Mouse (Mus musculus): ENCODE results near the gene Ltb4r1.

Ltb4r1 gene

DNA sequence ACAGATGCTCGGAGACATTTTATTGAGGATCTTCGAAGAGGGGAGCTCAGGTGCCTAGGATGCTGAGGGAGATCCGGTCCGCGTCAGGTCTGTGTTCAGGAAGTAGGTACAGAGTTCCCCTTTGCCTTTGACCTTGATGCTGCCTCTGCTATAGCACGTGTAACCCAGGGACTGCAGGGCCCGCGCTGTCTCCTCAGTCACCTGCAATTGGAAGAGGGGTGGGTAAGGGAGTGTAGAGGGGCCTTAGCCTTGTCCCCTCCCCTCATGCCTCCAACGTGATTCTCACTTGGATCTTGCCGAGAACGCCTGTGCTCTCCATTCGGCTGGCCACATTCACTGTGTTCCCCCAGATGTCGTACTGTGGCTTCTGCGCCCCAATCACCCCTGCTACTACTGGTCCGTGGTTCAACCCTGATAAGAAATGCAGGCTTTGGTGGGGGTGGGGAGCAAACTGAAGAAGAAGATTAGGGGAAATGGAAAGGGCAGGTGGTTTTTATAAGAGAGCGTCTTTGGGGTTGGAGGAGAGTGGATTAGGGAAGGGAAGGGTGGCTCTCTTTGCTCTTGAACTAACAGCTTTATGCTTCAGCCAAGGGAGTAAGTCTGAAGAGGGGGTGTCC lies 3.4 kb downstream of the Ltb4r1 start:
- TF ChIP-seq GATA4 (IDR thresholded peaks at IDR 0.05; ENCODE audit: insufficient replicate concordance, low read length), result no peak

DNA sequence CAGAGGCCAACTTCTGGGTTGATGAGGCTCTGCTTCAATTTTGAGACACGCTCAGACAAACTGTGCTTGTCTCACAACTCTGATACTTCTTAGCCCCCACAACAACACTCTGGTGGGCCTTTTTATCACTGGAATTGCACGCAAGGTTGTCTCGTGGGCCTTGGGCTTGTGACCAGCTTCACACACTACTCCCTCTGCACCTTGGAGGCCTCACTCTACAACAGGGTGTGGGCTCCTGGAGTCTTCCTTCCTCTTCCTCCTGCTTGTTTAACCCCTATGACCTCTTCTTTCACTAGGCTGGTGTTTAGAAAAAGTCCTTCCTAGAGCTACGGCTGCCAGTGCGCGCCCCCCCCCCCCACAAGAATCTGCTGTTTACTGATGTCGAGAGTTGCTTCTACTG lies 10.9 kb downstream of the Ltb4r1 start:
- TF ChIP-seq GATA4 (IDR thresholded peaks at IDR 0.05; ENCODE audit: insufficient replicate concordance, low read length), result no peak

DNA sequence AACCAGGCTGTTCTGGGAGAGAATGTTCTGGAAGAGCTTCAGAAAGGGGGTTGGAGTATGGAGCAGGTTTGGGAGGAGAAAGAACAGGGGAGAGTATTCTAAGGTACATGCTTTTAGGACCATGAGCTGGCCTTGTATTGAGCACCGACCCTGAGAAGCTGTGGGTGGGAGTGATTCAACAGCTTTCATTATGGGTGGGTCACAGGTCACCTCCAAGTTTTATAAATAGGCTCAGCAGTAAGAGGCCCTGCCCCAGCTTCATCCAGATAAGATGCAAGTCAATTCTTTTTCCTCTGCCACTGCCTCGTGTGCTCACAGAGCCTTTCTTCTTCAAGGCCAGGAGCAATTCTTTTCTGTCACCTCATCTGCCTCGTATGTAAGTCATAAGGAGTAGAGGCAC lies 11.4 kb downstream of the Ltb4r1 start:
- TF ChIP-seq GATA4 (IDR thresholded peaks at IDR 0.05; ENCODE audit: insufficient replicate concordance, low read length), result no peak

DNA sequence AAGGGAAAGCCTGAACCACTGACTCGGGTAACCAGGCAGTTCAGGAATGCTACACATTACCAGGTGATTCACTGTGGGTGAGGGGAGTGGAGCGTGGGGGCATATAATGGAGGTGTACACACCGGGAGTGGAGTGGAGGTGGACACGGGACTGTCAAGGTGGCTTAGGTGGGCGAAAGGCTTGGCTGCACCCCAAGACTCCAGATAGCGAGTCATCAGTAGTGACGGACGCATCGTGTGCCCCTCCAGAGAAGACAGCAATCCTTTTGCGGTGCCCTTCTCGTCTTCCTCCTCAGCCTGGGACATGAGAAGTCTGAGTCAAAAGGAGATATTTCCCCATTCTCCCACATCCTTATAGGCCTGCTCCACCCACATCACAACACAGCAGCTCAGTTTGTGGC lies 12.0 kb downstream of the Ltb4r1 start:
- TF ChIP-seq GATA4 (IDR thresholded peaks at IDR 0.05; ENCODE audit: insufficient replicate concordance, low read length), result no peak

DNA sequence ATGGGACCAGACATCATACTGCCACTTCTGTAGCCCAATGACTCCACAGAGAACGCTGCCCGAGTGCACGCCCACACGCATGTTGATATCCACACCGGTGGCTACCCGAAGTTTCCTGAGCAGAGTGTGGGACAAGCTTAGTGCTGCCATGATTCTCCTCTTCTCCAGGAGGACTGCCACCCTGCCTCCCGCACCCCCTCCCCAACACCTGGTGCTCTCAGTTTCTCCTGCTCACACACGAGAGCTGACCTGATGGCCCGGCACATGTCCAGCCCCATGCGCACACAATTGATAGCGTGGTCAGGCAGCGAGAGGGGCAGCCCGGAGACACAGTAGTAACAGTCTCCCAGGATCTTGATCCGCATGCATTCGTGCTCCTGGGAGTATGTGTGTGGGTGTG lies 12.9 kb downstream of the Ltb4r1 start:
- no peak for TF ChIP-seq GATA4 (IDR thresholded peaks at IDR 0.05; ENCODE audit: insufficient replicate concordance, low read length)

DNA sequence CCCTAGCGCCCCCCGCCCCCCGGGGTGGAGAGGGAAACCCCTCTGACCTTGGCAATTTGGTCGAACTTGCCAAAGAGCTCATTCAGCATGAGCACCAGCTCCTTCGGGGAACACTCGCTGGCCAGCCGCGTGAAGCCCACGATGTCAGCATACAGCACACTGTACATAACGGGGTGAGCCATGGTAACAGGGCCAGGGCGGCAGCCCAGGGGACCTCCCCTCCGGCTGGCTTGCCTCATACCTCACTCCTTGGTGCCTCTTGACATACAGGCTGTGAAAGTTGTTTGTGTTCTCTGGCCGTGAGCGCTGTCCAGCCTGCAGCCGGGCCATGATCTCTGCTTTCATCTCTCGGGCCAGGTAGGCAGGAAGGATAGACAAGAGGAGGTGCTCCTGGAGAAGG lies 13.9 kb downstream of the Ltb4r1 start:
- TF ChIP-seq GATA4 (IDR thresholded peaks at IDR 0.05; ENCODE audit: insufficient replicate concordance, low read length), result no peak

DNA sequence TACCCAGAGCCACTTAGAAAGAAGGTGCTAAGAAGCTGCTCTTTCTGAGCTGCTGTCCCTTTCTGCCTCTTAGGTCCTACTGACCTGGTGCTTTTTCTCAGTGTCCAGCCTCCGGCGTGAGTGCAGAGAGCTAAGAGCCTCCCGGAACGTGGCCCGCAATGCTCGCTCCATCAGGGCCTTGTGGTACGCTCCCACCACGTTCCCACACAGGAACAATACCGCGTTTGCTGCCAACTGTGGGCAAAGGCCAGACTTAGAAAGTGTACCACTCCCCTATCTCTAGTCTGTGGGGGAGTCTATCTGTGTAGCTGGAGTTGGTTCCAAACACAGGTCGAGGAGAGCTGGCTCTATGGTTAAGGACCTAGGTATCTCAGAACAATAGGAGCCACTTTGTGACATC lies 15.0 kb downstream of the Ltb4r1 start:
- no peak for TF ChIP-seq GATA4 (IDR thresholded peaks at IDR 0.05; ENCODE audit: insufficient replicate concordance, low read length)

DNA sequence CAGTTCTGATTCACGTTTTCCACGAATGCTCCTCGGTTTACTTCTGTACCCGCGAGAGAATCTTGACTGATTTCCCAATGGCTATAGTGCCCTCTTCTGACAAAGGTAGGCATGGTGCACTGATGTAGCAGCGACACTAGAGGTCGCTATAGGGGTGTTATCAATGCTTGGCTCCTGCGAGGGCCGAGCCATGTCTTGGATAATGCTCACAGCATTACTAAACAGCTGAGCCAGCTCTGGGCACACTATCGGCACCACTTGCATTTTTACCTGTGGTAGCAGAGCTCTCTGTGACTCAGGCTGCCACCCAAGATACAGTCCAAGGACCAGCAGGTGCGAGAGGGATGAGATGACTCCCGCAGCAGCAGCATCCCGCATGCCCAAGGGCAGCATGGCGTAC lies 15.5 kb downstream of the Ltb4r1 start:
- TF ChIP-seq GATA4 (IDR thresholded peaks at IDR 0.05; ENCODE audit: insufficient replicate concordance, low read length), result peak; percentile 80; the same call in 1 of the 2 replicates

DNA sequence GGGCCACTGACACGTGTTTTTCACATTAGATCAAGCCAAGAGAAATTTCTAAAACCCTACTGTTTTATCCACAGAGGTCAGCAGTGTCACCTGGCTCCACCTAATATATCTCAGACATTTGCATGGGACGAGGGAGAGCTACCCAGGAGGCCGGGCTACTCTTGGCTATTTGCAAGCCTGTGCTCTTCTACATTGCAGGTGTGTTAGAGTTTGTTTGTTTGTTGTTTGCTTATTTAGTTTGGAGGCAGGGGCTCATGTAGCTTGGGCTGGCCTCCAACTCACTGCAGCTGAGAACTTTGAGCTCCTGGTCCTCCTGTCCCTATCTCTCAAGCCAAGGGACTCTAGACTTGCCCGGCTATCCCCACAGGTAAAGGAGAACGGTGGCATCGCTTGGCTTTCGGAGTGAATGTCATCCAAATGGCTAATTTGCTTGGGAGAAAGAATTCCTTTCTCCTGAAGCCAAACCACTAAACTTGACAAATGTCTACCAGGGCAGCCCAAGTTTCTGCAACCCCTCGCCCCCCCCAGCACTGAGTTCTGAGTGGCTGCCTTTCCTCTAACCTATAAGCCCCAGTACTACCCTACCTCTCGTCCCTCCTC lies 16.7 kb downstream of the Ltb4r1 start:
- no peak for TF ChIP-seq GATA4 (IDR thresholded peaks at IDR 0.05; ENCODE audit: insufficient replicate concordance, low read length)

DNA sequence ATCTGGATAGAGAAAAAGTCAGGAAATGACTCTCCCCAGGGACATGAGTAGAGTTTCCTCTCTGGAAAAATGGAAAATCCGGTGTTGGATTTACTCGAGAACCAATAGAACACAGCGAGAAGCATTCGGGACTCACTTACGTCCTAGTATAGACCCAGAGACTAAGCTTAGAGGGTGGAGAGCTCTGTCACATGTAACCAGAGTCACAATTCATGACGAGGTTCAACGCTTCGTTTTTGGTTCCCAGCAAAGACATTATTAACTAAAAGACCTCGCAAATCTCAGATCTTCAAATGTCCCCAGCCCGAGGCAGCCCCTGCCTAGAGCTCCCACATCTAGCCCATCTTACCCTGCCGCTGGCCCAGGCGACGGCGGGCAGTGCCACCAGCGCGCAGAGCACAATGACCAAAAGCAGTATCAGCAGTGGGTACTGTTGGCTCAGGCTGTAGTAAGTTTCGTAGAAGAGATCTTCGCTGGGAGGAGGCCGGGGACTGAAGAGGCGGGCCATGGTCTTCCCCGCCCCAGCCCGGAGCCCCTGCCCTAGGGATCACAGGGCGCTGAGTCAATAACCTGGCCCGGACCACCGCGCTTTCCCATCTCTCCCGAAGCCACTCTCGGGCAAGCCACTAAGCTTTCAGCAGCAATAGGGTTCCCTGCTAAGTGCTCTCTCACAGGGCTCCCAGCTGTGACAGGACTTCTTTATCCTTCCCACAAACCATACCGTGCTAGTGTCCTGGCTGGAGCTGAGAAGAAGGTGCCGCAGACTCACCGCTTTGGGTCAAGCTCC lies 17.6 kb downstream of the Ltb4r1 start:
- no peak for TF ChIP-seq GATA4 (IDR thresholded peaks at IDR 0.05; ENCODE audit: insufficient replicate concordance, low read length)

DNA sequence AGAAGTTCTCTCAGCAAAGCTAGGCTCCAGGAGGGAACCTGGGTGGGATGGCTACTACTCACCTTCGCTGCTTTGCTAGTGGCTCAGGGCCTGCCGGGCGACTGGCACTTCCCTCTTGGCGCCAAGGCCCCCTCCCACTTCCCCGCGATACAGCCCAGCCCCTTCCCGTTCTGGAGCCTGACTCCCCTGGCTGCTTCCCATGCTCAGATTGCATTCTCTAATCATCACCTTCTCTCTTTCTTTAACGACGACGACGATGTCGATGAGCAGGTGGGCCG lies 18.1 kb downstream of the Ltb4r1 start, which contains the start of gene Adcy4:
Adcy4 (minus strand) TSS at position 138 of the 278 bp plus-strand sequence.
- TF ChIP-seq GATA4 (IDR thresholded peaks at IDR 0.05; ENCODE audit: insufficient replicate concordance, low read length), result no peak

DNA sequence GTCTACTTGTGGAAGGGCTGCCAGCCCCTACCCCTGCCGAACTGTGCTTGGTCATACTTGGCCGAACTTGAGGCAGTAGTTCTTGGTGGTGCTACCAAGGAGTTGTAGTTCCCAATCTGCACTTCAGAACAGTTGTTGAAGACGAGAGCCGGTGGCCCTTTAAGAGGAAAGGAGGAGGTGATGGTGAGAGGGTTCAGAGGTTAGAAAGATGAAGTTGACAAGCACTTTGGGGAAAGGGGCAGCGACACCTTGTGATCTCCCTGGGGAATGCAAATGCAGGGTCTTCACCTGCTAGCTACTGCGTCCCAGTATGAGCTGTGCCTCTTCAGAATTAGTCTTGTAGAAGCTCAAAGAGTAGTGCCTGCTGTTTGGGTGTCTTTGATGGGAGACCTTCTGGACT lies 19.4 kb downstream of the Ltb4r1 start:
- TF ChIP-seq GATA4 (IDR thresholded peaks at IDR 0.05; ENCODE audit: insufficient replicate concordance, low read length), result no peak

DNA sequence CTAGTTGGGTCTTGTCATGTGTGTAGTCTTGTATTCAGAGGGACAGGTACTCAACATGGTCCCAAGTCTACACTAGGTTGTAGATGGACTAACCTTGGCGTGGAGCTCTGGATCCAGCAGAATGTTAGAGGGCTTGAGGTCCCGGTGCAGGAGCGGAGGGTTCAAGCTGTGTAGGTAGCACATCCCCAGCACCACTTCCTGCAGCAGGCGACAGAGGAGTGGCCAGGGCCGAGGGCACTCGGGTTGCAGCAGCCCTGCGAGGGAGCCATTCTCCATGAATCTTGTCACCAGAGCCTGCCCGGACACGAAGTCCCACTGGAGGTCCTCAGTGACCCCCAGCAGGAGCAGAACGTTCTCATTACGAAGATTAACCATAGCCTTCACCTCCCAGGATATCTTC lies 22.0 kb downstream of the Ltb4r1 start:
- no peak for TF ChIP-seq GATA4 (IDR thresholded peaks at IDR 0.05; ENCODE audit: insufficient replicate concordance, low read length)

DNA sequence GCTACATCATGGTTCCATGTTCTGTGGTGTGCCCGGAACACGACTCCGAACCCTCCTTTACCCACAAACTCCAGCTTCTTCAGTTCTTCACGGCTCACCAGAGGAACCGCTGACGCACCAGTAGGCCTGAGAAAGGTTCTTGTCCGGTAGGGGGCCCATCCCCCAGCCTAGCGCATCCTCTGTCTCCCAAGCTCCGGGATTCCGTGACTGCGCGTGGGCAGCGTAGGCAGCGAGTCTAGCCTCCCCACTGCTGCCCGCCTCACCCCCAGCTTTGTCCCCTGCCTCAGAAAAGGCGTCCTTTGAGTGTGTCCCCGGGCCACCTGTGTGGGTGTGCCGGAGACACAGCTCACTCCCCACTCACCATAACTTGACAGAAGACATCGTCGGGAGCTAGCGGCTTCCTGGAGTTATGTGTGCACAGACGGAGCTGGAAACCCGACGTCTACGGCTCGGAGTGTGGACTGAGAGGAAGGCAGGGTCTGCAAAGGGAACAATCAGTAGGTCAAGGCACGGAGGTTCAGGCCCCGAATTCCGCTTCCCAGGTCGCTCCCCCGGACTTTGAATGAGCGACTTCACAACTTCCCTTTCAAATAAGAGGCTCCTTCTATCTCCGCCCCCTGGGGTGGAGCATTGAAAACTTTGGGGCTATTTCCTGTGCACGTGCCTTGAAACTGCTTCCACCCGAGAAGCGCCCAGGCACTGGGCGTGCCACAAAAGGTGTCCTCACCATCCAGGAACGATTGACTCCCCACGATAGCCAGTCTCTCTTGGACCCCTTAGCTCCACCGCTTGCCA lies 22.7 kb downstream of the Ltb4r1 start, which contains the start of gene Ripk3:
Ripk3 (minus strand) TSS at position 610 of the 795 bp plus-strand sequence.
- TF ChIP-seq GATA4 (IDR thresholded peaks at IDR 0.05; ENCODE audit: insufficient replicate concordance, low read length), result no peak

DNA sequence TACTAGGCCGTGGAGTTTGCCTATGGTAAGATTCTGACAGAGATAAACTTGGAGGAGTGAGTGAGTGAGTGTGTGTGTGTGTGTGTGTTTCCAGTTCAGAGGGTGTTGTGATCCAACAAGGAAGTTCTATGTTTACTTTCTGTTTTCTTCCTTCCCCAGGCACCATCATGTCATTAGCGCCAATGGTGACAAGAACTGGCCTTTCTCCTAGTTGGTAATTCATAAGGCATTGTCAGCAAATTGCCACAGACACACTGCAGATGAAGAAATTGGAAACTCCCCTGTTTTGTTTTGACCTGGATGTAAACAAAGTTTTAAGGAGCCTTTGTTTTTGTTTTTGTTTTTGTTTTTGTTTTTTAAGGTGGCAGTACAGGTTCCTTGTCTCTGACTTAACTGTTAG lies 27.7 kb downstream of the Ltb4r1 start:
- TF ChIP-seq GATA4 (IDR thresholded peaks at IDR 0.05; ENCODE audit: insufficient replicate concordance, low read length), result no peak

DNA sequence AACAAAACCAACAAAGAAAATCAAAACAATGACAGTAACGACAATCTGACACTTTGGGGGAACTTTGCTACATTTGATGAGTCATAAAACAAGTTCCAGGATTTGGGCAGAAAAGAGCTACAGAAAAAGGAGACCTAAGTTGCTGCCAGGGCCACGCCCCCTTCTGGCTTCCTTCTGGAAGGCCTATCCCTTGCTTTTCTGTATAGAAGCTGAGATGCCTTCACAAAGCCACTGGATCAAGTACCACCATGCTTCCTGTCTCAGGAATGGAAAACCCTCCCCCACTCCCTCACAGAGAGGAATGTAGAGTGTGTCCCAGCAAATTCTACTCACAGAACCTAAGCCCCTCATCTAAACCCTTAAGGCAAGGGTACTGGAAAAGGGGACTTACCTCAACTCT lies 28.2 kb downstream of the Ltb4r1 start:
- no peak for TF ChIP-seq GATA4 (IDR thresholded peaks at IDR 0.05; ENCODE audit: insufficient replicate concordance, low read length)
